Mouse (Mus musculus) kidney, adult 11 months (tissue): ENCODE data around the gene Vcp.

ENCODE experiments used
- DNase-seq: peaks from one replicate; pipeline ENCODE4 v3.0.0; 2022

Gene Vcp

GRCm38 (mm10) chr4:43000141-43000986, at the start of gene Vcp:
Vcp (minus strand) TSS chr4:43000507.
- DNase-seq, result peak; percentile 99

- DNase-seq, result peak; percentile 81
Measured at GRCm38 (mm10) chr4:43047231-43047630, 46.9 kb upstream of the Vcp start.

- DNase-seq, result no peak
Measured at GRCm38 (mm10) chr4:43046607-43047006, 46.3 kb upstream of the Vcp start.

GRCm38 (mm10) chr4:43045659-43046302, 45.5 kb upstream of the Vcp start, which contains the start of gene Fam214b:
Fam214b (minus strand) TSS chr4:43046220.
- DNase-seq, result peak; percentile 99

- no peak for DNase-seq
Measured at GRCm38 (mm10) chr4:43045285-43045658, 45.0 kb upstream of the Vcp start.

- DNase-seq, result peak; percentile 66
Measured at GRCm38 (mm10) chr4:43044673-43045072, 44.4 kb upstream of the Vcp start.

- peak; percentile 67 for DNase-seq
Measured at GRCm38 (mm10) chr4:43043644-43044357, 43.5 kb upstream of the Vcp start.

GRCm38 (mm10) chr4:43040881-43041547, 40.7 kb upstream of the Vcp start:
- DNase-seq, result no peak

GRCm38 (mm10) chr4:43040114-43040572, 39.8 kb upstream of the Vcp start:
- peak; percentile 98 for DNase-seq

GRCm38 (mm10) chr4:43039609-43040008, 39.3 kb upstream of the Vcp start:
- DNase-seq, result no peak

GRCm38 (mm10) chr4:43038567-43039495, 38.5 kb upstream of the Vcp start:
- peak; percentile 52 for DNase-seq

- no peak for DNase-seq
Measured at GRCm38 (mm10) chr4:43037860-43038566, 37.7 kb upstream of the Vcp start.

- DNase-seq, result no peak
Measured at GRCm38 (mm10) chr4:43036356-43036755, 36.0 kb upstream of the Vcp start.

- DNase-seq, result no peak
Measured at GRCm38 (mm10) chr4:43035851-43036250, 35.5 kb upstream of the Vcp start.

GRCm38 (mm10) chr4:43033481-43033880, 33.2 kb upstream of the Vcp start:
- DNase-seq, result no peak

- DNase-seq, result no peak
Measured at GRCm38 (mm10) chr4:43032501-43032900, 32.2 kb upstream of the Vcp start.

GRCm38 (mm10) chr4:43031237-43031995, 31.1 kb upstream of the Vcp start, which contains the start of gene Stoml2:
Stoml2 (minus strand) TSS chr4:43031710.
- DNase-seq, result peak; percentile 95

- no peak for DNase-seq
Measured at GRCm38 (mm10) chr4:43030780-43031230, 30.5 kb upstream of the Vcp start.

- no peak for DNase-seq
Measured at GRCm38 (mm10) chr4:43030352-43030751, 30.0 kb upstream of the Vcp start.

- no peak for DNase-seq
Measured at GRCm38 (mm10) chr4:43029749-43030148, 29.4 kb upstream of the Vcp start.
